7 mouse cellular contexts compared by ENCODE assay signal in the genomic region with DNA sequence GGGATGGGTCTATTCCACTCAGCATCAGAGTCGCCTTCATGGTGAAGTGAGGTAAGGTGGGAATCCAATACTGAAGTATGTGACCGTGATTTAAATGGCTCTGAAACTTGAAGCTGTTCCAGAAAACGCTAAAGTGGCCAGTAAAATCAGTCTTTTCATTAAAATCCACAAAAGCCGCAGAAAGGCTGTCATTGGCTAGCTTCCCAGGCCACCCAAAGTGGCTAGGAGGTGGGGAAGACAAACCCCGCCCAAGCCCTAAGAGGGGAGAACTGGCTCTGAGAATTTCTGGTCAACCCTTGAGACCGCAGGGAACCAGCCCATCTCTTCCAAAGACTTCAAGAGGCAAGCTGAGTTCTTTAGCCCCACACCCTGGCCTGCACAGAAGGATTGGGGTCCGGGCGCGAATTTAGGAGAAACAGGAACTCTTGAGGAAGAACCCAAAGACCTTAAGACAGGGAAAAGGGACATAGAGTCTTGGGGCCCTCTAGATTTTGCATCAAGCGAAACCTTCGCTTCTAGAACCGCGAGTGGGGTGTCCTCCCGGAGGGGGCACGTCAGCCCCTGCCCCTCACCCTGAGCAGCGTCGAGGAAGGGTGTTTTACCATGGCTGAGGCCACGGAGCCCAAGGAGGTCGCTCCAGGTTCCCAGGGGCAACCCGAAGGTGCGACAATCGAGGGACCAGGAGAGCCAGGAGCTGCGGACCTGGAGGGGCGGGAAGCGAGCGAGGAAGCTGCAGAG. TPM values are rescaled to one million over a fixed set of nuclear protein-coding genes. Genes with fewer than 3 reads are reported as not detected.
DNase-seq lines count a peak whose midpoint lies in the region; ATAC-seq and TF ChIP-seq lines count a peak whose summit lies in the region.

No protein-coding gene starts in this region.

- H3K27me3 ChIP-seq in testis, adult 2 months (ENCODE audit: control insufficient read depth, insufficient read depth, low read length): no peaks in the 10 kb centered on the region
- H3K27me3 ChIP-seq in forebrain, embryonic 16.5 days (replicated peaks; ENCODE audit: control insufficient read depth, insufficient read depth, low read length): peaks cover 41% of the 10 kb centered on the region
- H3K27me3 ChIP-seq in liver, embryonic 16.5 days (ENCODE audit: control insufficient read depth, insufficient read depth, low read depth, low read length): peaks cover 47% of the 10 kb centered on the region

- TF ChIP-seq CTCF in testis, adult 2 months (IDR thresholded peaks at IDR 0.05; ENCODE audit: control insufficient read depth, insufficient read depth, insufficient replicate concordance, low read depth, low read length): no peak

- DNase-seq in testis, postnatal 10 days (ENCODE audit: low spot score): no peak
- DNase-seq in adrenal gland, postnatal 4 days (ENCODE audit: low spot score in 2 of 2): no peak
- no peak for DNase-seq in left cerebral cortex, adult 8-10 months (ENCODE audit: low spot score in 2 of 2)

- 6% methylated on average over 26 of the region's 26 CpGs for whole genome bisulfite sequencing in forebrain, embryonic 16.5 days
- 11% methylated on average over 26 of the region's 26 CpGs for WGBS in liver, embryonic 16.5 days (ENCODE audit: insufficient replicate concordance)

- peak overlapping the region; percentile 58 for H3K9ac ChIP-seq in forebrain, embryonic 16.5 days (replicated peaks; ENCODE audit: low read depth, low read length)
- no peak overlapping the region for H3K9ac ChIP-seq in liver, embryonic 16.5 days (ENCODE audit: low read depth, low read length)

- no peak overlapping the region for H3K27ac ChIP-seq in testis, adult 2 months (ENCODE audit: control insufficient read depth, insufficient read depth, low read depth, low read length)
- no peak overlapping the region for H3K27ac ChIP-seq in forebrain, embryonic 16.5 days (ENCODE audit: low read length)
- no peak overlapping the region for H3K27ac ChIP-seq in liver, embryonic 16.5 days (ENCODE audit: low read length)

- H3K4me3 ChIP-seq in testis, adult 2 months (ENCODE audit: control insufficient read depth, low read depth, low read length): peak overlapping the region; percentile 41
- peak overlapping the region; percentile 50 for H3K4me3 ChIP-seq in forebrain, embryonic 16.5 days (replicated peaks; ENCODE audit: low read length)
- H3K4me3 ChIP-seq in liver, embryonic 16.5 days (ENCODE audit: low read depth, low read length): peak overlapping the region; percentile 46

- H3K4me1 ChIP-seq in testis, adult 2 months (ENCODE audit: control insufficient read depth, insufficient read depth, low read length): peaks cover 7% of the 10 kb centered on the region
- peaks cover 16% of the 10 kb centered on the region for H3K4me1 ChIP-seq in forebrain, embryonic 16.5 days (replicated peaks; ENCODE audit: control insufficient read depth, insufficient read depth, low read length)
- peaks cover 15% of the 10 kb centered on the region for H3K4me1 ChIP-seq in liver, embryonic 16.5 days (ENCODE audit: control insufficient read depth, low read depth, low read length)

- H3K36me3 ChIP-seq in testis, adult 2 months (ENCODE audit: control insufficient read depth, insufficient read depth, low read length): no peaks in the 10 kb centered on the region
- no peaks in the 10 kb centered on the region for H3K36me3 ChIP-seq in forebrain, embryonic 16.5 days (ENCODE audit: control insufficient read depth, insufficient read depth)
- no peaks in the 10 kb centered on the region for H3K36me3 ChIP-seq in liver, embryonic 16.5 days (ENCODE audit: control insufficient read depth, insufficient read depth)

- no peak for ATAC-seq in forebrain, embryonic 16.5 days
- ATAC-seq in liver, embryonic 16.5 days (ENCODE audit: low read depth): no peak
- ATAC-seq in megakaryocyte, adult 5-6 weeks (ENCODE audit: poor library complexity, severe bottlenecking): no peak

- no peak for TF ChIP-seq POLR2A in testis, adult 2 months (IDR thresholded peaks at IDR 0.05; ENCODE audit: control insufficient read depth, low read depth, low read length)

- peak overlapping the region; percentile 84 for H3K4me2 ChIP-seq in forebrain, embryonic 16.5 days (ENCODE audit: low read length)
- peak overlapping the region; percentile 66 for H3K4me2 ChIP-seq in liver, embryonic 16.5 days (ENCODE audit: low read depth, low read length)

- H3K9me3 ChIP-seq in forebrain, embryonic 16.5 days (ENCODE audit: control insufficient read depth, low read length): no peaks in the 10 kb centered on the region; the same call in 1 of the 2 replicates
- H3K9me3 ChIP-seq in liver, embryonic 16.5 days (replicated peaks; ENCODE audit: control insufficient read depth, low read length): no peaks in the 10 kb centered on the region

RNA-seq across cellular contexts. Expression of gene Clic6, which starts 12.5 kb away (rescaled TPM):
- polyA plus RNA-seq in testis, adult 2 months (2012; rRNA removed): 1.1 and 1.2 TPM in 2 replicates
- polyA plus RNA-seq in forebrain, embryonic 16.5 days (2015; fragmentation: Nextera tagmentation; extraction: Ambion mirVana): 3.3 and 3.4 TPM in 2 replicates
- polyA plus RNA-seq in liver, embryonic 16.5 days (2015; fragmentation: Nextera tagmentation; extraction: Ambion mirVana): 0.15 and 0.60 TPM in 2 replicates
- total RNA-seq in adrenal gland, postnatal 4 days (2021): 1 to 10 TPM in 1 of 2 experiments, under 1 TPM in 1; 0.17 to 1.7 TPM
- total RNA-seq in megakaryocyte, adult 5-6 weeks (2015): not detected in 2 replicates
- not detected in 2 replicates for total RNA-seq in megakaryocyte, adult 5-6 weeks (2017)
- 1 to 10 TPM; 3.7 to 8.6 (median 4.1) TPM for total RNA-seq in left cerebral cortex, adult 8-10 months (2022)

RNA-seq across cellular contexts. Expression of gene Rcan1, which starts 27.4 kb away (rescaled TPM):
- 10.0 and 11.6 TPM in 2 replicates for polyA plus RNA-seq in testis, adult 2 months (2012; rRNA removed)
- 48.1 and 50.7 TPM in 2 replicates for polyA plus RNA-seq in forebrain, embryonic 16.5 days (2015; fragmentation: Nextera tagmentation; extraction: Ambion mirVana)
- 7.4 and 7.5 TPM in 2 replicates for polyA plus RNA-seq in liver, embryonic 16.5 days (2015; fragmentation: Nextera tagmentation; extraction: Ambion mirVana)
- total RNA-seq in adrenal gland, postnatal 4 days (2021): 10 to 100 TPM; 19.1 to 19.2 TPM
- total RNA-seq in megakaryocyte, adult 5-6 weeks (2015): 8.6 and 8.8 TPM in 2 replicates
- 8.8 and 11.5 TPM in 2 replicates for total RNA-seq in megakaryocyte, adult 5-6 weeks (2017)
- total RNA-seq in left cerebral cortex, adult 8-10 months (2022): 10 to 100 TPM; 50.9 to 58.6 (median 52.5) TPM
